Mouse (Mus musculus): ENCODE measurements around the gene Pde6g.

DNA sequence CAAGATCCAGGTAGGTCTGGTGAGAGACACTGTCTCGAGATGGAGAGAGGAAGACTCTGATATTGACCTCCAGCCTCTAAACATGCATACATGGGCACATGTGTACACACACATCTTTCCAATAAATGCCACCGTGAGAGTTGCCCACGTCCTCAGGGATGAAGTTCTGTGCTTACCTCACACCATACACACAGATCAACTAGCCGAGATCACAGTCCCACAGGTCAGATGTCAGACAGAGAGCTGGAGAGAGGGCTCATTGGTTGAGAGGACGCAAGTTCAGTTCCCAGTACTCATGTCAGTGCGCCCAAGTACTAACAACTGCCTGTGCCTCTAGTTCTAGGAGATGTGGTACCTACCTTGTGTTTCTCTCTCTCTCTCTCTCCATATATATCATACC, 47.7 kb upstream of the Pde6g start:
- TF ChIP-seq CTCF (IDR thresholded peaks at IDR 0.05; ENCODE audit: extremely low read depth, insufficient read length, insufficient replicate concordance, low read depth, low read length) (no peak), POLR2A (IDR thresholded peaks at IDR 0.05; ENCODE audit: low read depth, low read length) (no peak)

Data from small intestine, adult 2 months (tissue).